ENCODE assay signal across 8 mouse cellular contexts in the genomic region with DNA sequence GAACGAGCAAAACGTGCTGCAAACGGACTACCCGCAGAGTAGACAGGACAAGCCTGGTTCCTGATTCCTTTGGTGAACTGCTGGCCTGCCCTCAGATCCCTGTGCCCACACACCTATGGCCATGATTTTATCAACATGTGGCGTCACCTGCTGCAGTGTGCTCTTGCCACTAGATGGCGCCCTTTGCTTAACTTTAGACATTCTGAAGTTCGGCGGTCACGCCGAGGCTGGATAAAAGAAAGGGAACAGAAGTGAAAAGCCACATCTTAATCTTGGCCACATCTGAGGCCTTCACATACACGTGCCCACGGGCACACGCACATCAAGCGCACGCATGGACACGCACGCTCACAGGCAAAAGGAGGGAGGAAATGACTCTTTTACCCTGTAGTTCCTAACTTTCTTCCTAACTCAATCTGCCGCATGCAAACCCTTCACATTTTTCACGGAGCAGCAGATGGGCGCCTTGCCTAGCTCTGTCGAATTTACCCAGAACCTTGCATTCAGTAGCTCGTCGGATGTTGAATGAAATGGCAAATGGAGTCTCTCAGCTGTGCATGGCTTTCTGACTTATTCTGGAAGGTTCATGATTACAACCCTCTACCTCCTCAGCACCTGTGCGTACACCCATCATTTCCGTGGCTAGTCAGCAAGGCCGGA. TPM values are rescaled to one million over a fixed set of nuclear protein-coding genes. Genes with fewer than 3 reads are reported as not detected.
A peak's percentile ranks its signal among the peaks of the same experiment; 100 is the strongest.
DNase-seq lines count a peak whose midpoint lies in the region; ATAC-seq and TF ChIP-seq lines count a peak whose summit lies in the region.

No protein-coding gene starts in this region.

- peak; percentile 58 for TF ChIP-seq CTCF in CH12.LX (conservative IDR thresholded peaks at IDR 0.05 in 1 of 2, IDR thresholded peaks at IDR 0.05 in 1 of 2; ENCODE audit: low read depth in 2 of 2, low read length in 2 of 2)
- TF ChIP-seq CTCF in thymus, adult 2 months (IDR thresholded peaks at IDR 0.05; ENCODE audit: borderline replicate concordance, control insufficient read depth, extremely low read depth, insufficient read depth, low read length, poor library complexity), result peak; percentile 77; the same call in 1 of the 2 replicates

- WGBS in forebrain, embryonic 11.5 days, result 26% methylated on average over 26 of the region's 26 CpGs
- 22% methylated on average over 26 of the region's 26 CpGs for WGBS in lung, embryonic 15.5 days
- 17% methylated on average over 26 of the region's 26 CpGs for WGBS in thymus, adult 2 months

- no peak overlapping the region for H3K9ac ChIP-seq in CH12.LX (ENCODE audit: insufficient read depth, low read depth)
- H3K9ac ChIP-seq in forebrain, embryonic 11.5 days (ENCODE audit: low read length), result no peak overlapping the region; the same call in 1 of the 2 replicates
- no peak overlapping the region for H3K9ac ChIP-seq in lung, embryonic 15.5 days

- no peaks in the 10 kb centered on the region for H3K27me3 ChIP-seq in CH12.LX (replicated peaks)
- no peaks in the 10 kb centered on the region for H3K27me3 ChIP-seq in forebrain, embryonic 11.5 days (ENCODE audit: control insufficient read depth, insufficient read depth, low read length)
- no peaks in the 10 kb centered on the region for H3K27me3 ChIP-seq in lung, embryonic 15.5 days
- H3K27me3 ChIP-seq in thymus, adult 2 months (ENCODE audit: control insufficient read depth, insufficient read depth, low read length), result no peaks in the 10 kb centered on the region

- no peak for TF ChIP-seq EP300 in CH12.LX (IDR thresholded peaks at IDR 0.05; ENCODE audit: low read length)

- peak; percentile 82 for ATAC-seq in forebrain, embryonic 11.5 days (replicated peaks; ENCODE audit: low FRiP score)
- ATAC-seq in lung, embryonic 15.5 days (ENCODE audit: borderline replicate concordance, extremely low read depth, low FRiP score, low TSS enrichment), result no peak

- dilution Hi-C loops in CH12.LX (cut with MboI; ENCODE audit: extremely low pct_ligation_motif_present, extremely low pct_unique_long_range_greater_than_20kb, low sequenced_read_pairs), result no loop called here

- peak; percentile 62 for TF ChIP-seq RAD21 in CH12.LX (IDR thresholded peaks at IDR 0.05; ENCODE audit: low read depth, low read length)

- peaks cover 47% of the 10 kb centered on the region for H3K9me3 ChIP-seq in CH12.LX (replicated peaks; ENCODE audit: low read length)
- no peaks in the 10 kb centered on the region for H3K9me3 ChIP-seq in forebrain, embryonic 11.5 days (ENCODE audit: control insufficient read depth, low read length)
- H3K9me3 ChIP-seq in lung, embryonic 15.5 days, result no peaks in the 10 kb centered on the region

- no peaks in the 10 kb centered on the region for H3K36me3 ChIP-seq in CH12.LX (replicated peaks in 1 of 2; ENCODE audit: control insufficient read depth in 1 of 2, insufficient read depth in 1 of 2, low read length in 1 of 2)
- no peaks in the 10 kb centered on the region for H3K36me3 ChIP-seq in forebrain, embryonic 11.5 days (ENCODE audit: control insufficient read depth, insufficient read depth, low read length)
- no peaks in the 10 kb centered on the region for H3K36me3 ChIP-seq in lung, embryonic 15.5 days
- H3K36me3 ChIP-seq in thymus, adult 2 months (ENCODE audit: control insufficient read depth, insufficient read depth, low read length), result no peaks in the 10 kb centered on the region

- H3K79me2 ChIP-seq in CH12.LX (replicated peaks; ENCODE audit: control insufficient read depth, extremely low read depth, insufficient read depth, poor library complexity, severe bottlenecking), result no peaks in the 10 kb centered on the region

- H3K27ac ChIP-seq in CH12.LX (ENCODE audit: insufficient read depth, low read depth), result no peak overlapping the region
- no peak overlapping the region for H3K27ac ChIP-seq in forebrain, embryonic 11.5 days (ENCODE audit: low read depth, low read length)
- H3K27ac ChIP-seq in lung, embryonic 15.5 days, result no peak overlapping the region
- no peak overlapping the region for H3K27ac ChIP-seq in thymus, adult 2 months (ENCODE audit: control insufficient read depth, insufficient read depth, low read length)

- H3K4me3 ChIP-seq in CH12.LX (replicated peaks in 1 of 3; ENCODE audit: low read depth in 2 of 3, low read length in 2 of 3, poor library complexity in 1 of 3), result no peak overlapping the region
- no peak overlapping the region for H3K4me3 ChIP-seq in forebrain, embryonic 11.5 days (ENCODE audit: low read depth, low read length)
- no peak overlapping the region for H3K4me3 ChIP-seq in lung, embryonic 15.5 days
- H3K4me3 ChIP-seq in thymus, adult 2 months (ENCODE audit: control insufficient read depth, insufficient read depth, low read length), result no peak overlapping the region

- no peak for TF ChIP-seq POLR2A in CH12.LX (IDR thresholded peaks at IDR 0.05; ENCODE audit: low read depth, low read length)
- no peak for TF ChIP-seq POLR2A in thymus, adult 2 months (IDR thresholded peaks at IDR 0.05; ENCODE audit: control insufficient read depth, extremely low read depth, insufficient read depth, low read length, poor library complexity)

- DNase-seq in CH12.LX (ENCODE audit: extremely low read depth), result peak; percentile 63
- peak; percentile 74 for DNase-seq in c-Kit-positive CD71-negative TER-119-negative erythroid progenitor cells, embryonic 14.5 days (ENCODE audit: low read depth)
- peak; percentile 88 for DNase-seq in forebrain, embryonic 11.5 days (ENCODE audit: low spot score)
- peak; percentile 83 for DNase-seq in heart, postnatal 4 days
- peak; percentile 37 to 78 for DNase-seq in layer of hippocampus, adult 8-10 months (ENCODE audit: low spot score in 2 of 2)
- DNase-seq in ovary, adult 18-20 months (ENCODE audit: low spot score), result peak; percentile 47
- peak; percentile 70 for DNase-seq in thymus, adult 2 months

- H3K4me2 ChIP-seq in CH12.LX (ENCODE audit: insufficient read depth, low read depth, poor library complexity, severe bottlenecking), result no peak overlapping the region
- peak overlapping the region; percentile 15; the same call in 1 of the 2 replicates for H3K4me2 ChIP-seq in forebrain, embryonic 11.5 days (ENCODE audit: low read depth, low read length, severe bottlenecking)
- peak overlapping the region; percentile 37 for H3K4me2 ChIP-seq in lung, embryonic 15.5 days

- H3K4me1 ChIP-seq in CH12.LX (ENCODE audit: control insufficient read depth in 1 of 2, insufficient read depth in 2 of 2), result no peaks in the 10 kb centered on the region
- H3K4me1 ChIP-seq in forebrain, embryonic 11.5 days (replicated peaks; ENCODE audit: control insufficient read depth, insufficient read depth, low read length), result peaks cover 3% of the 10 kb centered on the region; the same call in 1 of the 2 replicates
- no peaks in the 10 kb centered on the region for H3K4me1 ChIP-seq in lung, embryonic 15.5 days
- H3K4me1 ChIP-seq in thymus, adult 2 months (replicated peaks; ENCODE audit: control insufficient read depth, insufficient read depth, low read length), result peaks cover 16% of the 10 kb centered on the region

- in situ Hi-C loops in CH12.LX (cut with MboI; ENCODE audit: low pct_ligation_motif_present, low pct_unique_long_range_greater_than_20kb, low sequenced_read_pairs), result loop anchor here (25.0 kb wide), 1 partner anchor 197 kb away; no protein-coding TSS in a partner anchor

TF ChIP-seq in CH12.LX, 34 proteins besides CTCF, POLR2A, EP300 and RAD21:
- TF ChIP-seq JUND (conservative IDR thresholded peaks at IDR 0.05; ENCODE audit: low read depth, low read length), result no peak
- TF ChIP-seq SMC3 (IDR thresholded peaks at IDR 0.05; ENCODE audit: low read depth, low read length), result peak; percentile 41; the same call in 1 of the 2 replicates

RNA-seq across cellular contexts. Expression of gene Adgrf1, which starts 4.8 kb away (rescaled TPM):
- total RNA-seq in CH12.LX (2012; rRNA removed), result not detected in 2 replicates
- total RNA-seq in CH12.LX (2014; rRNA removed), result not detected in 2 replicates
- not detected in 2 replicates for polyA plus RNA-seq in CH12.LX (2012; ENCODE audit: insufficient read length, low read depth)
- polyA plus RNA-seq in forebrain, embryonic 11.5 days (2014; fragmentation: Nextera tagmentation; extraction: Ambion mirVana), result not detected in 2 replicates
- total RNA-seq in heart, postnatal 4 days (2021), result not detected
- not detected for total RNA-seq in layer of hippocampus, adult 8-10 months (2022)
- not detected in 2 replicates for polyA plus RNA-seq in lung, embryonic 15.5 days (2015; fragmentation: Nextera tagmentation; extraction: Ambion mirVana)
- polyA plus RNA-seq in thymus, adult 2 months (2012; rRNA removed), result 0.04 and 0.08 TPM in 2 replicates
